Mouse (Mus musculus) brain, adult 10 weeks (tissue): ENCODE data around the gene Cdh26. TPM values are rescaled to one million over a fixed set of nuclear protein-coding genes. Genes with fewer than 3 reads are reported as not detected.

Source experiments
- polyA plus RNA-seq: library from polyadenylated mRNA; stranded (reverse); fragments of 350-450 nt; fragmentation: Illumina TruSeq; extraction: RNeasy Lipid Tissue Mini Kit (QIAGEN cat#74804); gene quantifications from one replicate; pipeline ENCODE4 v1.2.3, GENCODE M21; 2015; ENCODE audit warnings: low read depth, low replicate concordance

Gene Cdh26
- 1.0 TPM for polyA plus RNA-seq

GRCm38 (mm10) chr2:178430231-178430630 is at the start of gene Cdh26:
TSS of gene Cdh26 (plus strand) at chr2:178430531.

GRCm38 (mm10) chr2:178407053-178407815 is 23.1 kb upstream of the Cdh26 start, which contains the start of gene Sycp2:
TSS of gene Sycp2 (minus strand) at chr2:178407685.

GRCm38 (mm10) chr2:178414261-178415149 is 15.8 kb upstream of the Cdh26 start, which contains the start of the genes Ppp1r3d and Fam217b:
TSS of gene Ppp1r3d (minus strand) at chr2:178414472.
TSS of gene Fam217b (plus strand) at chr2:178414524.

Other genes with a start within 250 kb of the Cdh26 start
- 1.0 TPM for gene Sycp2, start 22.8 kb upstream of the Cdh26 start, polyA plus RNA-seq
- gene Ppp1r3d, start 16.1 kb upstream of the Cdh26 start, polyA plus RNA-seq, result 5.4 TPM
- 42.2 TPM for gene Fam217b, start 16.0 kb upstream of the Cdh26 start, polyA plus RNA-seq